Mouse (Mus musculus): ENCODE measurements at regions not wholly inside any gene's neighbourhood (a gene's known extent, or its start where the extent isn't known, plus 50 kb on each side); places are given as distances from the start of the nearest gene placed in this dataset.

DNA sequence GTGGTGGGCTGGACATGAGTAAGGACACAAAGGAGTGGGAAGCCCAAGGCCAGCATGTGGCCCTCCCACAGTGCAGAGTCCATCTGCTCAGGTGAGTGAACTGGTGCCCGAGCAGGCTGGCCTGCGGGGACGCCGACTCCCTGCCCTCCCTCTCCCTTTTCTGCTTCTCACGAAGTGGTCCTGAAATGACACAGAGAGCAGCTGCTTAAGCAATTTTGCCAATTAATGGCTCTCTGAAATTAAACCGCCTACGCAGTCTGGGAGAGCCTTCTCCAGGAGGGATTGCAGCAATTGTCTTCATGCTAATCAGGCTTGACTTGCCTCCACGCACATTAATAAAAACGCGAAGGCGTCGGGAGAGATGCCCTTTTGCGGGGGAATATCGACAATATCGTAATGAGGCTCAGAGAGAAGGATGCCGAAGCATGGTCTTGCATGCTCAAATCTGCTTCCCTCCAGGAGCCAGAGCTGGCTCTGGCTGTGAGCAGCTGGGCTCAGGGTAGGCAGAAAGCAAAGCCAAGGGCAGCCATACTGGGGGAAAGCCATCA, 287.2 kb downstream of the Uaca start:
- peak in 1 of 2 experiments; percentile 47 for DNase-seq (ENCODE audit: extremely low spot score in 1 of 2, low spot score in 1 of 2)

DNA sequence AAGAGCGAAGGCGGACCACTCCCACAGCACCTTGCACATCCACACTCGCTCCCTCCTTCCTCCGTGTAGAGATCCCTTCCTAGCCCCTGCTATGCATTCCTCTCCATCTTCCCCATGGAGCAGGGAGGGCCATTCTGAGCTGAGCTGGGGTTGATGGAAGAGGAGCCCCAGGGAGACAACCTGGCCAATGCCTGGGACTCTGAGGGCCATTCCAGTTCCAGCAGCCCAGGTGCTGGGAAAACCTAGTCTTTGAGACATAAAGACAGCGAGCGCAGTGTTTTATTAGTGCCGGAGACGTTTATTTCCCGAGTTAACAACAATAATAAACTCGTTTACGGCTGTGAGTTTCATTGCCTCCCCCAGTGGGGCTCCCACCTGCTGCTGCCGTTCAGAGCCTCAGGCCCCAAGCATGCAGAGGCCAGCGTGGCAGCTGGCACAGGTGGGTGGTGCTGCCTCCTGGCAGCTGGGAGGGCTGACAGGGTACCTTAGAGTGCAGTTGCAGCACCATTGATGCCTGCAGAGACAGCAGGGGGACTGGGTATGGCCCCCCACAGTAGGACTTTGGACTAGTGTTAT, 287.4 kb upstream of the Tle3 start:
- DNase-seq (ENCODE audit: extremely low spot score in 1 of 2, low spot score in 1 of 2), result no peak

DNA sequence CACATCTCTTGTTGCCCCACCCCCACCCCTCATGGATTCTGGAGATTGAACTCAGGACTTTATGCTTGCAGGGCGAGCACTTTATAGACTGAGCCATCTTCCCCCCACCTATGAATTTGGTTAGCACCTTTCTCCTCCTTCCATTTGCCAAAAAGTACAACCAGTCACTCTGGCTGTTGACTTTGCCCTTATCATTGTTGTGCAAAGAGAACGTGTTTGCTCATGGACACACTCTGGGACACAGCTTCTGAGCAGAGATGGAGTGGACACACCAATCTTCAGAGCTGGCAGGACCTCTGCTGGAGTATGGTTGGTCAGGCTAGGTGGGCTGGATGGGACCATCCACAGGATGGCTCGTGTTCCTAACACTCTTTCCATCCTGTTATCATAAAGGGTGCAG, 285.1 kb upstream of the Tle3 start:
- DNase-seq (ENCODE audit: extremely low spot score in 1 of 2, low spot score in 1 of 2), result no peak

DNA sequence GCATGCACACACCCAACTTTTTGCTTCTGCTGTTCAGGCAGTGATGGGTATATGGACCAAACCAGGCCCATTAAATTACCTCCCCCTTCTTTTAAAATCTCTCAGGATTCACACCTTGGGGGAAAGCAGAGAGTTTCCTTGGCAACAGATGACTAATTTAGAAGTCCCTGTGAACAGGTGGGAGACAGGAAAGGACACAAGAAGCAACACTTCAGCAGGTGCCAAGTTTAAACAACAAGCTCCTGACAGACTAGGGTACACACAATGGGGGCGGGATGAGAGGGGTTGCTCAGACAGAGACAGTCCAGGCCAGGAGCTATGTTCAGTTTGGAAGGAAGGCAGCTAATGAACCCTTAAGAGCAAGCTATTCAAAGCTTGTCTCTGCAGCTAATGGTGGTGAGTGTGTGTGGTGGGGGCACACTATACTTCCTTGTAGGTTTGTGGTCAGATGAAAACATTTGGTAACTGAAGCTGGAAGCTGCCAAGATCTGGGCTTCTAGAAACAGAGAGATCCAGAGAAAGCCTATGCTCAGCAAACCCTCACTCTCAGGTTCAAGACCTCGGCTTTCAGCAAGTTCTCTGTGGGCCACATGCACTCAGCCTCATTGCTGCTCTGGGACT, 283.0 kb upstream of the Tle3 start:
- DNase-seq (ENCODE audit: extremely low spot score in 1 of 2, low spot score in 1 of 2), result peak in 1 of 2 experiments; percentile 9

DNA sequence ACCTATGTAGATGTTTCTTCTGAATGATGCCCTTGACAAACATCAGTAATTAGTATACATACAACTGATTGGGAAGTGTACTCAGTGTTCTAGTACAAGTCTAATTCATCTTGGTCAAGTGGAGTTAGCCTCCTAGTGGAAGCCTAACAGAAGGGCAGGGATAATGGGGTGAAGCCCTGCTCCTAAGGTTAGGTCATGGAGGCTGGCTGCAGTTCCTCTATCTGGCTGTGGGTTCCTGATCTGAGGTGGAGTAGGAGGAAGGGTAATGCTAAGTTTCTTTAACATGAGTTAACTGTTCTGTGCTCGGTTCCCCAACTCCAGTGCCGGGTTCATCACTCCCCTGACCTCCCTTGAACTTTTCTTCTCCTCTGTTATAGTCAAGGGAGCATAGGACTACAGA, 281.1 kb upstream of the Tle3 start:
- no peak for DNase-seq (ENCODE audit: extremely low spot score in 1 of 2, low spot score in 1 of 2)

DNA sequence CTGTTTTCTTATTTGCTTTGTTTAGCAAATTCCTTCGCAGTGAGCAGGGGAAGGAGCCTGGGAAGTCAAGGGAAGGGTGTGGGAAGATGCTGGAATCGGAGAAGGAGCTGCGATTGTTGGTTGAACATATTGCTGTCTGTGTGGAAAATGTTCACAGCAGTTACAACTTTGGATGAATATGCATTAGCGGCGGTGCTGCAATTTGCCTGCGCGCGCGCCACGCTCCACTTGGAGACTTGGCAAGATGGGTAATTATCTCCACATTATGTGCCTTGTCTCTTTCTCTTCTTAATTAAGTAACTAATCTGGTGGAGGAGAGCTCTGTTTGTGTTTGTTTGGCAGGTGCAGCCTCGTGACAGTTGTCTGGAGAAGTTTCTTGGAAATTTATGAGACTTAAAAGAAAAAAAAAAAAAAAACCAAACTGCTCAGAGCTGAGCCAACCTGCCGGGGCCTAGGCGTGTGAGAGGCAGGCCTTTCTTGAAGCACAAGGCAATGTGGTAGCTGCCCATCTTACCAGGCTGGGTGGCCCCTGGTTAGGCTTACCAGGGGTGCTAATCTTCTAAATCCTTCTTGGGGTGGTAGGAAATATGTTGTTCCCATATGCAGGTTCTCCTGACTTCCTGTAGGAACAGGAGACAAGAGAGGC, 279.2 kb upstream of the Tle3 start:
- DNase-seq (ENCODE audit: extremely low spot score in 1 of 2, low spot score in 1 of 2), result peak; percentile 35 to 78

DNA sequence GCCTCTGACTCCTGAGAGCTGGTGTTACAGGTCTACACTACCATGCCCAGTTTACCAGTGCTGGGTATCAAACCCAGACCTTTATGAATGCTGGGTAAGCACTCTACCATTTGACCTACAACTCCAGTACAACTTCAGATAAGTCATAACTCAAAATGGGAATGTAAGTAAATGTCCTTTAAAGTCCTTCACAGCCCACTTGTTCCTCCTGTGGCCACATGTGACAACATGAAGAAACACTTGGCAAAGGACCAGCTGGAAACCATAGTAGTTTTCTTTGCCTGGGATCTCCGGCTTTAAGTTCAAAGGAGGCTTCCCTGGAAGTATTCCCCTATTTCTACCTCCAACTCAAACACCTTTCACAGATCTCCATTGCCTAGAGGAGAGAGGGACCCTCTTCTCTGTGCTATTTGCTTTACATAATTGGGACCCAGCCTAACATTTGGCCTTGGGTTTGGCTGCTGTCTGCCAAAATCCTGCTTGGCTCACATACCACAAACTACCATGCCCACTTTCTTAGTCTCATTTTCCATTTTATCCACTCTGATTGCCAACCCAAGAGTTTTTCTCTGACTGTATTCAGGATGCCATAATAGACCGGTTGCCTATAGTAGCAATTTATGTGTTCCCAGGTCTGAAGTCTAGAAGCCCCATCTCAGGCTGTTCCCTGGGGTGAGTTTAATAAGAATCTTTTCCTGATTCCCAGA, 276.9 kb upstream of the Tle3 start:
- DNase-seq (ENCODE audit: extremely low spot score in 1 of 2, low spot score in 1 of 2), result no peak

DNA sequence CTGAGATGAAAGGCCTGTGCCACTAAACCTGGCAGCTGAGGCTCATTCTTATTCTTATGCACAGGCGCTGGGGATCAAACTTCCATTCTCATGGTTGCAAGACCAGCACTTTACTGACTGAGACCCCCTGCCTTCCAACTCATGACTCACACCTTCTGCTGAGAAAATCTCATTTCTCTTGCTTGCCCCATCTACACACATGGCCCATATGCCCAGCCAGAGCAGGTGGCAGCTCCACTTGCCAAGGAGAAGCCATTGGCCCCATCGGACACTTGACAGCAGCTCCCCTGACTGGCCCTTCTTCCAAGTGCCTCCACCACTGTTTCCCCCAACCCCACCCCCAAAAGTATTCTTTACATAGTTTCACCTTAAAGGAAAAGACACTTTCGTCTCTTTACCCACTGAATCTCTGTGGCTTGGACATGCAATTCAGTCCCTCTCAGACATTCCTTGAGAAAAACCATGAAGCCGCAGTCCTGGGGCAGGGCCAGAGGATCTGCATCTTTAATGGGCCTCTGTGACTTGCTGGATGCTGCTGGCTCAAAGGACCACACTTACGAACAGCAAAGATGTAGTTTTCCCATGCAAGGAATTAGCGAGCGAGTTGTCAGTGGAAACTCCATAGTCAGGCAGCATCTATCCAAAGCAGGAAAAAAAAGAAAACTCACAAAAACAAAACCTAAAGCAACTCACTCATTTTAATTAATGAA, 270.3 kb upstream of the Tle3 start:
- no peak for DNase-seq (ENCODE audit: extremely low spot score in 1 of 2, low spot score in 1 of 2)

DNA sequence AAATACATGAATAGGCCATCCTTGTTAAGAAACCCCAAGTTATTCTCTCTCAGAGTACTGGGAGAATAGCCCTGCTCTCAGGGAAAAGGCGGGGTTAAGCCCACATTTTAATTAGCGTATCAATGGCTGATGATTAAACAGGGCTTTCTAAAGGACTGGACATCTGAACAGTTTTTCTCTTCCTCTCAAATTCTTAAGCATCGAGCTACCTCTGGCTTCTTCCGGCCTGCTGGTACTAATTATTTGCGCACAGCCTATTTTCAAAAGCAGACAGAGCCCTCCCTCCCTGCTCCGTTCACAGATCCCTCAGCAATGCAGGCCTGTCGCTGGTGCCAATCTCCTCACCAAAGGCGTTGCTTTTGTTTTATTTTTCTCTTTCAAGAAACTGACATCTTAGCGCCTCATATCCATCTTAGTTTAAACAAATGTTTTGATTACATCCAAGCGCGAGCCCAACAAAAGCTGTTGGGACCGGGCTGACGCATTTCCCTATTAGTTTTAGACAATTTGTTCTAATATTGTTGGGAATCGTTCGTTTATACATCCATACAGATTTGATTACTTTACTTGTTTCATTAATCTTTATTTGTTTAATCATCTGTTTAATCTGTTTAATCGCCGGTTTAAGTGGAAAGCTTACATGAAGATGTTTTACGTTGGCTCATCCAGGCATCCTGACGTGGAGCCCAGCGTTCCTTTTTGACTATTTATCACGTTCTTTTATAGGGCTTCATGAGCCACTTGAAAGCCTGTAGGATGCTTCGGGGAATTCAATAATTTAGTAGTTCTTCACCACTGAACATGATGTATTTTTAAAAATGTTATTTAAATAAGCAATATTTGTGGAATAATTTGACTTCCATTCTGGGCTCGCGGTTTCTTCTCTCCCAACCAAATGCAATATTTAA, 269.5 kb upstream of the Tle3 start:
- DNase-seq (ENCODE audit: extremely low spot score in 1 of 2, low spot score in 1 of 2), result no peak

DNA sequence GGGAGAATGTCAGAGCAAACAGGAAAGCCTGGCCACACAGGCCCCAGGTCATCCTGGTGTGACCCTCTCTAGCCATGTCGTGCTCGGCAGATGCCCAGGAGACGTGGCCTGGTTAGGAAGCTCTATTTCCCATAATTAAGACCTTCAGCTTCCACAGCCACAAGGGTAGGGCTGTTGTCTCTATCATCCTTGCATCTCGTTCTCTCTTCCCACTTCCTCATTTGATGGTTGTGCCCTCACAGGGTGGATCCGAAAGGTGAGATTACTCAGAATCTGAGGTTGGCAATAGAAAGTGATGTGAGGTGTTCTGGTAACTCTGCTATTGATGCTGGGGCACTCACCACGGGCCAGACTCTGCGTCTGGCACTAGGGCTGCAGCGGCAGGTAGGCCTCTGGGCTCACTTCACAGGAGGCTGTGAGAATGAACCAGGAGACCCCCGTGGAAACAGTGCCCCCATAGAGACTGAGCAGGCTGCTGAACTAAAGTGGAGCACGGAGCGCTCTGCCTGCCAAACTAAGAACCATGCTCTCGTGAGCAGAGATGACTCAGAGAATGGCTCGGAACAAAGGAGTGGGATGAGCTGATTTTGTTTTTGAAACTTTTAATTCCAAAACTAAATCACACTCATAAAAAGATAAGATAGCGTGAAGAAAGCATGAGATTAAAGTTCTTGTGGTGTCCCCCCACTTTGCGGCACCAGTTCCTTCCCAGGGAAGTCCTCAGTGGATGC, 266.5 kb upstream of the Tle3 start:
- peak in 1 of 2 experiments; percentile 48 for DNase-seq (ENCODE audit: extremely low spot score in 1 of 2, low spot score in 1 of 2)

DNA sequence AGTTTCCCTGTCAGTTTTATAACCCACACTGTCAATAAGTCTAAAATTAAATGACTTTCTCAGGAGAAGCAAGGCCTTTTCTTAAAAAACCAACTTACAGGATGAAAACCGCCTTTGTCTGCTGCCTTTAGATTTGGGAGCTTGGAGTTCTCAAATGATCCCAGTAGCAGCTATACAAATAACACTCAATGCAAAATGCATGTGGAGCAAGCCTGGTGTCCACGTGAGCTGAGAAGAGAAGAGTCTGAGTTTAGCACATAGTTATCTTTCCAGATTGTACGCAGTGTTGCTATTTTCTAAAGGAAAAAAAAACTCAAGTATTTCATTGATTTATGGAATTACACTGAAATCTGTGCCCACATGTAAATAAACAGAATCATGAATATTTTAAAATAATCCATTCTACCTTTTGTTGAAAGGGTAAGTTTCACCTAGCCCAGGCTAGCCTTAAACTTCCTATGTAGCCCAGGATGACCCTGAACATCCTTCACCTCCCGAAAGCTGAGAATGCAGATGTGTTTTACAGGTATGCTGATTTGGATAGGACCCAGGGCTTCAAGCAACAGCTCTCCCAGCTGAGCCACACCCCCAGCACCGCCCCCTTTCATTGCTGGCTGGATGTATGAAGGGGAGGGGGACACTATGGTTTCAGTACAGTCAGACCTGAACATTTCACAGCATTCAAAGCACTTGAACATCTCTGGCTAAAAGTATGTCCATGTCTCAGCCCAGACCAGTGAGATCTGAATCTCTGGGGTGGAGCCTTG, 262.5 kb upstream of the Tle3 start:
- DNase-seq (ENCODE audit: extremely low spot score in 1 of 2, low spot score in 1 of 2), result no peak

DNA sequence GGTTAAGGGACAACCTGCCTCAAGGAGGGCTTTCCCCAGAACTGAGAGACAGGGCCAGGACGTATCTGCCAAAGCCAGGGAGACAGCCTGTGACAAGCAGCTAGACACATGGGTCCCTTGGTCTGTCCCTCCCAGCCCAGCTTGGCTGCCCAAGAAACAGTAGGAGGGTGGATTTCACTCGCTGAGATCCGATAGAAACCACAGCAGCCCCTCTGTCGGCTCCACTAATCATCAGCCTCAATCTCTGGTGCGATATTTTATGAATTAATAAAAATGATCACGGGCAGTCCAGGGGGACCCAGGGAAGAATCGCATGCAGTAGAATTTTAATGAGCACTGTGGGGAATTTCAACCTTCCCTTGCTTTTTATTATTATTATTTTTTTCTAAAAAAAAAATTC, 261.0 kb upstream of the Tle3 start:
- DNase-seq (ENCODE audit: extremely low spot score in 1 of 2, low spot score in 1 of 2), result no peak

DNA sequence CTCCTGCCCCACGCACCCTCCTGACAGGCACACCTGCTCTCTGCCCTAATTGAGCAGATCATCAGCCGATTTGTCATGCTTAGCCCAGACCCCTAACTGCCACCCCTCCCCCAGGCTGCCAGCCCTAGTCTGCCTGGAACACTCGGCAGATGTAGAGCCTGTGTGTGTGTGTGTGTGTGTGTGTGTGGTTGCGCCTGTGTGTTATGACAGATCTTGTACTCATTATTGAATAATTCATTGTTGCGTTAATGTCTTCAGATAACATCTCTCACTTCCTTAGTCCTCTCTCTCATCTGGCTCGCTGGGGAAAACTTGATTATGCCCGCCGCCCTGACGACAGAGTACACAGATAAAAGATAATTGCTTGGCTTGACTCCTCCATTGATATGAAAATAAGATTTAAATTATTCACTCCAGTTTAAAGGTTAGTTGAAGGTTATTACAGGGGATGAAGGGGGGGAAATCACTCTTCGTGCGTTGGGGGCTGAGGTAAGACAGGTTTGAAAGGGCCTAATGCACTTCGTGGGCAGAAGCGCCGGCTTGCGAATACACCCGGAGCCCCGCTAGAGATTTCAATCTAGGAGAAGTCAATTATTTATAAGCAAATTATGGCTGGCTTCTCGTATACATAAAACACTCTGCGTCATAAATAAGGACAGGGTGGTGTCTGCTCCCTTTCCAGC, 260.3 kb upstream of the Tle3 start:
- peak in 1 of 2 experiments; percentile 14 for DNase-seq (ENCODE audit: extremely low spot score in 1 of 2, low spot score in 1 of 2)

DNA sequence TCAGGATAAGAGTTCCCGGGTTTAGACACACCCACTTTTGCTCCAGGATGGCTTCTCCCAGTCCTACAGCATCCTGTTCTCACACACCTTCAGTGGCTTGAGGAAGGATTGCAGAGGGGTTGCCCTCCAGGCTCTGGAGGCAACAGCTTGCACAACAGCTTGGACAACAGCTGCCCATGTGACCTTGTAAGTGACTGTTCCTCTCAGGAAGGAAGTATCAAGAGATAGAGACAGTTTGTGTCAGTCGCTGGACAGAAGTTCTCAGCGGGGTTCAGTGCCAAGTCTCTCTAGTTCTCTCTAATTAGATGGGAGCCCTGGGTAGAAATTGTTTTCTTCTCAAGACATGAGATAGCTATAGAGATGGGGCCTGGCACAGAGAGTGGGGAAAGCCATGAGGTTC, 252.9 kb upstream of the Tle3 start:
- no peak for DNase-seq (ENCODE audit: extremely low spot score in 1 of 2, low spot score in 1 of 2)

DNA sequence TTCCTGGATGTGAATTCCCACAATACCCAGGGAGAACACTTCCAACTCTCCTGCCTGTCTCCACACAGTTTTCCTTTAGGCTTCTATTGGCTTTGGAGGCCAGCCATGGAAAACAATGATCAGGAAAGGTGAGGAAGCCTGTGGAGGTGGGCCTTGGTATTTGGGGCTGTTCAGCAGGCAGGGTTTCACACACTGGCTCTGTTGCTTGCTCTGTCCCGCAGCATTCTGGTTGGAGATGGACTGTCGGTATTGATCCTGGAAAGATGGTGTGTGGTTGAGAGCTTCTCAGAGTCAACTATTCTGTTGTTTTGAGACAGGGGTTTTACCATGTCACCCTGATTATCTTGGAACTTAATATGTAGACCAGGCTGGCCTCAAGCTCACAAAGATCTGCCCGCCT, 251.6 kb upstream of the Tle3 start:
- no peak for DNase-seq (ENCODE audit: extremely low spot score in 1 of 2, low spot score in 1 of 2)

DNA sequence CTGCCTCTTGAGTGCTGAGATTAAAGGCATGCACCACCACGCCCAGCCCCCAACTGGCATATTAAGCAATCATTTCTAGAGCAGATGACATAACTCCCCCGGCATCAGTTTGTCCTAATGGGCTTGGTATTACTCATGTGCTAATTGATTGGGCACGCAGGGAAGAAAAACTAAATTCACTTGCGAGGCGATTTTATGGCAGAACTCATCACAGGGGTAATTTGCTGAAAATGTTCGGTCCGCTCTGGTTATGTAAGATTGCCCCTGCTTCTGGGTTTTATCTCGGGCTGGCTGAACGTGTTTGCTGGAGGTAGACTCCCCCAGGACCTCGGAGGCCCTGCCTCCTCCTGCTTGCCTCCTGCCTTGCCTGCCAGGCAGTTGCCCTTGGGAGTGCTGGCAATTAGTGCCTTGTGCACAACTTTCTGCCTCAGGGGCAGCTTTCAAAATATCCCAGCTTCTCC, 251.2 kb upstream of the Tle3 start:
- no peak for DNase-seq (ENCODE audit: extremely low spot score in 1 of 2, low spot score in 1 of 2)

DNA sequence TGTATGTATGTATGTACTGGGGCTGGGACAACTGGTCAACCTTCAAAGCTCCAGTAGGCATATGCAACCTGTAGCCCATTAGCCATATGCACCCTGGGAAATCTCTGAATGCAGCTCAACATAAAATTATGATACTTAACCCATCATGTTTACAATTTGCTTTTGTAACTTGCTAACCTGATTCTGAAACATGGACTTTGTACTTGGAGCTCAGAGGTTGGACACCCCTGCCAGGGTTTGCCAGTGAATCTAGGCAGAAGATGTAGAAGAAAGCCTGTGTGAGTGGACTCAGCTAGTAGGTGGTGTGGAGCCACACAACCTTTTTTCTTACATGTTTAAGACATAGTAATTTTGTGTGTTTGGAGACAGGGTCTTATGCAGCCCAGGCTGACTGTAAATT, 248.7 kb upstream of the Tle3 start:
- DNase-seq (ENCODE audit: extremely low spot score in 1 of 2, low spot score in 1 of 2), result no peak

DNA sequence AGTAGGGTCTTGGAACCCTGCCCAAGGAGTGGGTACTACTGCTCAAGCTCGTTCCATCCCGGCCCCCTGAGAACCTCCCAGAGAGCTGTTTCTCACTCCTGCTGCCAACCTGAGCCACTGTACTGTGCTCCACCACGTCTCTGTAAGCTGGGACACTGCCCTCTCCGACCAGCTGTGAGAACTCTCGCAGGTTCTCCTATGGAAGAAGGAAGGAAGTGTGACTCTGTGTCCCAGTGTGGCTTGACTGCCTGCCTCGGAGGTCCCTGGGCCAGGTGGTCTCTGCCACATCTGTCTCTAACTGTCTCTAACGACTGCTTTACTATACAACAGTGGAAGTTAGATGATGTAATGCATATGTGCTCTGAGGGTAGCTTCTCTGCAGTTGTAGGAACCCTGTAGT, 246.4 kb upstream of the Tle3 start:
- DNase-seq (ENCODE audit: extremely low spot score in 1 of 2, low spot score in 1 of 2), result no peak

All from frontal cortex, adult 2 months (tissue).